Mouse (Mus musculus): ENCODE data around the gene Fbxo3. TPM values are rescaled to one million over a fixed set of nuclear protein-coding genes. Genes with fewer than 3 reads are reported as not detected.
"Not testable (repeated sequence)": the region's sequence is repeated elsewhere in the genome, so short reads cannot be mapped to it uniquely, and the experiment has no call there.

The Fbxo3 gene
- total and polyA plus RNA-seq, 2 experiments from 2014 or later: 54.9 to 78.2 TPM

DNA sequence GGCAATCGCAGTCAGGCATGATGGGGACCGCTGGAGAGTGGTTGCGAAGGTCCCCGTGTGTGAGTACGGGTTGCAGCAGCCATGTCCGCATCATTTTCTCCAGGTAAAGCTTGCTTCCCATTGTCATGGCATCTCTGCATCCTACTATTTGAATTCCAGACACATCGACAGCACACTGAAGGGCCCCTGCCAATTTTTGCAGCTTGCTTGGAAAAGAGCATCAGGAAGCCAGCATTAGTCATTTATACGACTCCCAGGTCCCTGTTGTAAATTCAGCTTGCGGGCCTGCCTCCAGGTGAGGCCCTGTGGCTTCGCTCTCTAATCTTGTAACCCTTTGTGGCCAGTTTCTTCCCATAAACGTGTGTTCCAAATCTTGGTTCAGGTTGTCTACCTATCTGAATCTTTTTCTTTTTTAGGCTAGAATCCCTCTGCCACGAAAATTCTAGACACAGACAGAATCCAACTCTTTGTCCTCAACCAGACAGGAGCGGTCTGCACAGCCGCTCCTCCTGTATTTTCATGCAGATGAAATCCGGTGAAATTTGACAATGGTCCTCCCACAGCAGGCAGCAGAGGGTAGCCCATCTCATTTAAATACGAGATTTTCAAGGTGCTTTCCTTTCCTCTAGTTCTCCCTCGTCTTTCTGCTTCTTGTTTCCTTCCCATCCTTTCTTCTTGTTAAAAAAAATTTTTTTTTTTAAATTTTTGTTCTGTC is 34.7 kb upstream of the Fbxo3 start:
- TF ChIP-seq CTCF (IDR thresholded peaks at IDR 0.05; ENCODE audit: low read depth): no peak
- Histone ChIP-seq H3K4me2 (ENCODE audit: low read depth) (peak overlapping the region; percentile 9; the same call in 1 of the 2 replicates), H3K9ac (no peak overlapping the region), H3K9me3 (ENCODE audit: low read length) (no peaks in the 10 kb centered on the region), H3K27ac (ENCODE audit: low read depth, low read length) (no peak overlapping the region), H3K27me3 (ENCODE audit: insufficient read depth, low read length) (no peaks in the 10 kb centered on the region), H3K4me1 (ENCODE audit: insufficient read depth) (no peaks in the 10 kb centered on the region), H3K36me3 (ENCODE audit: insufficient read depth) (no peaks in the 10 kb centered on the region), H3K4me3 (ENCODE audit: low read depth, low read length) (no peak overlapping the region)
- ATAC-seq (peak; percentile 40; the same call in 1 of the 2 replicates), DNase-seq (peak; percentile 53)
- WGBS: 22% methylated on average over 17 of the region's 17 CpGs

DNA sequence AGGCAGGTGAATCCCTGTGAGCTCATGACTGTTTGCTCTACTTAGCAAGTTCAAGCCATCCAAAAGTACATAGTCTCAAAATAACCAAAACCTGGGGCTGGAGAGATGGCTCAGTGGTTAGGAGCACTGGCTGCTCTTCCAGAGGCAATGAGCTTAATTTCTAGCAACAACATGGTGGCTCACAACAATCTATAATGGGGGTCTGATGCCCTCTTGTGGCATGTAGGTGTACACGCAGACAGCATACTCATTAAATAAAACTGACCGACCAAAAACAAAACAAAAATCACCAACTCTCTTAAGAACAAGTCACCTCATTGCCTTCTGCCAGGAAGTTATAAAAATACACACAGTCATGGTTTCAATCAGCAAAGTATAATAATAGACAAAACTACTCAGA is 26.4 kb upstream of the Fbxo3 start:
- DNase-seq (peak; percentile 51), ATAC-seq (no peak)
- Histone ChIP-seq H3K27me3 (ENCODE audit: insufficient read depth, low read length) (no peaks in the 10 kb centered on the region), H3K4me2 (ENCODE audit: low read depth) (no peak overlapping the region), H3K9me3 (ENCODE audit: low read length) (no peaks in the 10 kb centered on the region), H3K27ac (ENCODE audit: low read depth, low read length) (no peak overlapping the region), H3K4me3 (ENCODE audit: low read depth, low read length) (no peak overlapping the region), H3K9ac (no peak overlapping the region), H3K36me3 (ENCODE audit: insufficient read depth) (no peaks in the 10 kb centered on the region), H3K4me1 (ENCODE audit: insufficient read depth) (no peaks in the 10 kb centered on the region)
- TF ChIP-seq CTCF (IDR thresholded peaks at IDR 0.05; ENCODE audit: low read depth): peak; percentile 67
- 16% methylated on average over 2 of the region's 2 CpGs for WGBS

- Histone ChIP-seq H3K27ac (ENCODE audit: low read depth, low read length) (no peak overlapping the region), H3K9ac (no peak overlapping the region), H3K27me3 (ENCODE audit: insufficient read depth, low read length) (no peaks in the 10 kb centered on the region), H3K4me3 (ENCODE audit: low read depth, low read length) (no peak overlapping the region), H3K4me1 (ENCODE audit: insufficient read depth) (no peaks in the 10 kb centered on the region), H3K4me2 (ENCODE audit: low read depth) (no peak overlapping the region), H3K9me3 (ENCODE audit: low read length) (no peaks in the 10 kb centered on the region), H3K36me3 (ENCODE audit: insufficient read depth) (no peaks in the 10 kb centered on the region)
- no peak for TF ChIP-seq CTCF (IDR thresholded peaks at IDR 0.05; ENCODE audit: low read depth)
- WGBS: 88% methylated on average over 4 of the region's 4 CpGs
- DNase-seq: no peak
- no peak for ATAC-seq
Measured at GRCm38 (mm10) chr2:104001861-104002260, 25.7 kb upstream of the Fbxo3 start.

DNA sequence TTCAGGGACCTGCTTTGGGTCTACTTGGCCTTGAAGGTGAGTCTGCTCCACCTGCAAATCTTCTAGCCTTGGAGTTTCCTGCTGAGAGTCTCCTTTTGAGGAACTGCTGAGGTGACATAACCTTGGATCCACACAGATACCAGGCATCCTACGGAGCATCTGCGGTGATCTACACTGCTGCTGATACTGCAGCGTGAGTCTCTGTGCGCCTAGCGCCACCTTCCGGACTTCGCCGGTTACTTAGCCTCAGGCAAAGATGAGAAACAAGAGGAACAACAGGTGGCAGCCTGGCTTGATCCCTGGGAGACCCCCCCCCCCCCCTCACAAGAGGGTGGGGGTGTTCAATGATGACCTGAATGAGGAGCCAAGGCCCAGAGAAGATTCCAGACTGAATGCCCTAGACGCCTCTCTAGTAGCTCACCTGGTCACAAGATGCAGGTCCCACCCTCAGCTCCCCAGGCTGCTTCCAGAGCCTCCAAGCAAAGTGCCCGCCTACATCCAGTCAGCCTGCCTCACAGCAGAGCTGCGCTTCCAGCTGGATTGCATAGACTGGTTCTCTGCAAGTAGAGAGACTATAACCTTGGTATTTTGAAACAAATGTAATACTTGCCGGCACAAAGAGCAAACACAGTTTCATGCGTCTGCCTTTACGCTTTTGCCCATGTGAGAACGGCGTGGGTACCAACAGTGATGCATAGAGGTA is 24.7 kb upstream of the Fbxo3 start:
- peak; percentile 78 for DNase-seq
- WGBS: 30% methylated on average over 16 of the region's 16 CpGs
- peak; percentile 88 for ATAC-seq

GRCm38 (mm10) chr2:104007793-104008519 is 19.6 kb upstream of the Fbxo3 start:
- Histone ChIP-seq H3K36me3 (ENCODE audit: insufficient read depth) (no peaks in the 10 kb centered on the region), H3K9me3 (ENCODE audit: low read length) (no peaks in the 10 kb centered on the region), H3K4me1 (ENCODE audit: insufficient read depth) (no peaks in the 10 kb centered on the region), H3K9ac (no peak overlapping the region), H3K27me3 (ENCODE audit: insufficient read depth, low read length) (no peaks in the 10 kb centered on the region), H3K4me2 (ENCODE audit: low read depth) (no peak overlapping the region), H3K27ac (ENCODE audit: low read depth, low read length) (no peak overlapping the region), H3K4me3 (ENCODE audit: low read depth, low read length) (no peak overlapping the region)
- no peak for TF ChIP-seq CTCF (IDR thresholded peaks at IDR 0.05; ENCODE audit: low read depth)
- DNase-seq: no peak
- 85% methylated on average over 7 of the region's 7 CpGs for WGBS
- ATAC-seq: no peak

More for the DNA sequence above, 24.7 kb upstream of the Fbxo3 start:
- no peak overlapping the region for H3K9ac ChIP-seq
- H3K4me2 ChIP-seq (ENCODE audit: low read depth): no peak overlapping the region
- no peak overlapping the region for H3K4me3 ChIP-seq (ENCODE audit: low read depth, low read length)
- H3K9me3 ChIP-seq (ENCODE audit: low read length): no peaks in the 10 kb centered on the region
- H3K27me3 ChIP-seq (ENCODE audit: insufficient read depth, low read length): no peaks in the 10 kb centered on the region
- no peak overlapping the region for H3K27ac ChIP-seq (ENCODE audit: low read depth, low read length)
- peak; percentile 85 for TF ChIP-seq CTCF (IDR thresholded peaks at IDR 0.05; ENCODE audit: low read depth)
- H3K36me3 ChIP-seq (ENCODE audit: insufficient read depth): no peaks in the 10 kb centered on the region
- H3K4me1 ChIP-seq (ENCODE audit: insufficient read depth): no peaks in the 10 kb centered on the region

GRCm38 (mm10) chr2:104008853-104009252 is 18.7 kb upstream of the Fbxo3 start:
- ATAC-seq; H3K4me2 ChIP-seq (ENCODE audit: low read depth); H3K4me3 ChIP-seq (ENCODE audit: low read depth, low read length); H3K9ac ChIP-seq; H3K9me3 ChIP-seq (ENCODE audit: low read length); H3K27ac ChIP-seq (ENCODE audit: low read depth, low read length); H3K36me3 ChIP-seq (ENCODE audit: insufficient read depth); DNase-seq; H3K4me1 ChIP-seq (ENCODE audit: insufficient read depth); H3K27me3 ChIP-seq (ENCODE audit: insufficient read depth, low read length): not testable (repeated sequence)
- WGBS: 94% methylated on average over 3 of the region's 3 CpGs

DNA sequence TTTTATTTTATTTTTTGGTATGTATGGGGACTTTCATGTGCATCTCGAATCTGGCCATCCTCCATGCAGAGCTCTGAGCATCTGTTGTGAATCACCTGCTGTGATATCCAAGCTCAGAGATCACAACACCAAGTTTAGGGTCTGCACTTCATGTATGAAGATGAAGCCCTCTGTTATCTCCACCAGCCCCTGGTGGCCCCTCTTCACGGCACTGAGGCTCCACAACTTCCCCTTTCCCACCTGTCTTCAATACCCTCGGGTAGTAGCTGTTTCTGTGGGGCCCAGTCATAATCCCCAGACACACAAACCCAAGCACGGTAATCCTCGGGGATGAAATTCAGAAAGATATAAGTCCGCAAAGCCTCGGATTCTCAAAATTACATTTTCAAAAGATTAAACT is 4.4 kb upstream of the Fbxo3 start:
- no peaks in the 10 kb centered on the region for H3K9me3 ChIP-seq (ENCODE audit: low read length)
- no peaks in the 10 kb centered on the region for H3K36me3 ChIP-seq (ENCODE audit: insufficient read depth)
- H3K27me3 ChIP-seq (ENCODE audit: insufficient read depth, low read length): no peaks in the 10 kb centered on the region
- 88% methylated on average over 7 of the region's 7 CpGs for WGBS
- ATAC-seq: no peak
- H3K4me1 ChIP-seq (ENCODE audit: insufficient read depth): no peaks in the 10 kb centered on the region
- H3K4me3 ChIP-seq (ENCODE audit: low read depth, low read length): no peak overlapping the region
- no peak overlapping the region for H3K9ac ChIP-seq
- H3K27ac ChIP-seq (ENCODE audit: low read depth, low read length): no peak overlapping the region
- no peak for TF ChIP-seq CTCF (IDR thresholded peaks at IDR 0.05; ENCODE audit: low read depth)
- DNase-seq: no peak
- no peak overlapping the region for H3K4me2 ChIP-seq (ENCODE audit: low read depth)
